Mouse (Mus musculus): Measurements from ENCODE around the gene Trpc4ap. TPM values are rescaled to one million over a fixed set of nuclear protein-coding genes. Genes with fewer than 3 reads are reported as not detected.

The Trpc4ap gene
- total RNA-seq, 4 experiments from 2014 or later: 95.4 to 104 (median 101) TPM

DNA sequence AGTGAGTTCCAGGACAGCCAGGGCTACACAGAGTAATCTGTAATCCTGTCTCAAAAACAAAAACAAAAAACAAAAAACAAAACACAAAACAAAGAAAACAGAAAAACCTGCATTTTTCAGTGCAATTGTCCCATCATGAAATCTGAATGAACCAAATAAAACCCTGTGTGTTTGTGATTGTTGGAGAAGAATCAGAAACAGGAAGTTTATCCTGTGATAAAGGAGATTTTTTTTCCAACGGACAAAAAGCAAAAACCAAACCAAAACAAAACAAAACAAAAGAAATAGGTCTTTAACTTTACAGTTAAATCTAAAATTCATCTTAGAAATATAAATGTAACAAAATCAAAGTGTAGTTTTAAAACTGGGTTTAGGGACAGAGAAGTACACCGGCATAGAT lies 2.4 kb upstream of the Trpc4ap start:
- DNase-seq (ENCODE audit: low spot score in 2 of 2): no peak

DNA sequence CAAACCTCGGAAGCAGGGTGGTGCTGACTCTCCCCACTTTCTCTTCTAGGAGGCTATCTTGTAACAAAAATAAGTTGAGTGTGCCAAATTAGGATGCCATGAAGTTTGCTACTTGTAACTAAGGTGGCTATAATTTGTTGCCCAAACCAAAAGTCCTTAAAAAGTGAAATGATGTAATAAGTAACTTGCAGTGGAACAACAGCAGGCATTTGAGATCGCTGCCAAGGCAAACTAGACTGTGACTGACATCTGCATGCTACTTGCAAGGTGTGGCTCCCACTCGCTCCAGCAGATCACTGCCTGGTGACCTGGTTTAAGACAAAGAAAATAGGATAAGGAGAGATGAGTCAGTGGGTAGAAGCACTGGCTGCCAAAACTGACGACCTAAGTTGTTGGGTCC lies 952 bp upstream of the Trpc4ap start:
- DNase-seq (ENCODE audit: low spot score in 2 of 2): no peak

DNA sequence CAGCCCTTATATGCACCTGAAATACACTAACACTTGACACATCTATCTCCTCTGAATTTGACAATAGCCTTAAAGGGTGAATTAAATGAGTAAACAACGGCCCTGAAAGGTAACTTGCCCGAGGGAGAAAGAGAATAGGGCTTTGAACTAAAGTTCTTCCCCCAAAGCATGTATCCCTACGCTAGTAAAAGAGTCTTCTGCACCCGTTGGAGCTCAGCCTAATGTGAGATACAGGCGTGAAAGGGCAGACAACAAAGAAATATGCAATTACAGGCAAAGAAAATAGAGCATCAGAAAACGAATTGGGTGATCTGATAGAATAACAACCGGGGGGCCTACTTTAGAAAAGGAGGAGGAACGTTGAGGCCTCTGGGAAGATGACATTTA lies 855 bp downstream of the Trpc4ap start:
- DNase-seq (ENCODE audit: low spot score in 2 of 2): no peak

DNA sequence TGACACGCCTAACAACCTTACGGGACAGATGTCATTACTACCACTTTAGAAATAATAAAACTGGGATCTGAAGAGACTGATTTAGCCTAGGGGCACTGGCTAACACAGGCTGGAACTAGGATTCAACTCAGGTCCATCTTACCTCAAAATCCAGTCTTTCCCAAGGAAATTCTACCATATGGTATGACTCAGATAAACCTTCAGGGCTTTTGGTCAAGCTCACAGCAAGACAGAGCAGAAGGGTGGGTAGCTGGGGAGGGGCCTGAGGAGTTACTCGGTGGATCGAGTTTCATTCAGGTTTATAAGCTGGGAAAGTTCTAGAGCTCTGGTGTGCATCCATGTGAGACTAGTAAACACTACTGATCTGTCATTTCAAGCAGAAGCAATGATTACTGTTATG lies 3.0 kb downstream of the Trpc4ap start:
- DNase-seq (ENCODE audit: low spot score in 2 of 2): no peak

DNA sequence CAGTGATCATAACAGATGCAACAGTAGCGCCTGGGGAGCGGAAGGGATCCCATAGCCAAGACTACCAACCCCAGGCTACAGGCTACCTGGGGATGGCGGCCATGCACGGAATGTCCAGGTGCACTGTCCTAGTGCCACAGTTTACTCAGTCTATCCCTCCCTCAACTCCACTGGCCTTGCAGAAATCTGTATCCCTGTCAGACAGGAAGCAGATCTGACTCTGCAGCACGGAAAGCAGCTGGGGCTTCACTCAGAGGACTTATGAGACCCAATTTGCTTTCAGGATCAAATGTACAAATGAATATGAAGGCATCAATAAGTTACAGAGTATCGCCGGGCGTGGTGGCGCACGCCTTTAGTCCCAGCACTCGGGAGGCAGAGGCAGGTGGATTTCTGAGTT lies 4.4 kb downstream of the Trpc4ap start:
- no peak for DNase-seq (ENCODE audit: low spot score in 2 of 2)

DNA sequence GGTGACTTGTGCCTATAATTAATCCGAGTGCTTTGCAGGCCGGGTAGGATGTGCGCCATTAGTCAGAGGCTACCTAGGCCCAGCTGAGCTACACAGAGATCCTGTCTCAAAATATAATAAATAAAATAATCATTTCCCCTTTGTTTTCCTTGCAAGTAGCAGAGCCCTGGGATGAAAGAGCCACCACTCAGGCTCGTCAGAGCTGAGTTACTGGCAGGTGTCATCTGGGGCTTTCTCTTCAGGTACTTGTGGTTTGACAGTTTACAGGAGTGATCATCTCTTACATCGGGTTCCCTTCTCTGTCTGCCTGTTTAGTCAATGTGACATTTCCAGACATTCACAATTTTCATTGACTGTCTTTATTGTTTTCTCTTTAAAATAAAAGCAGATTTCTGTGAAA lies 5.6 kb downstream of the Trpc4ap start:
- DNase-seq (ENCODE audit: low spot score in 2 of 2): no peak

DNA sequence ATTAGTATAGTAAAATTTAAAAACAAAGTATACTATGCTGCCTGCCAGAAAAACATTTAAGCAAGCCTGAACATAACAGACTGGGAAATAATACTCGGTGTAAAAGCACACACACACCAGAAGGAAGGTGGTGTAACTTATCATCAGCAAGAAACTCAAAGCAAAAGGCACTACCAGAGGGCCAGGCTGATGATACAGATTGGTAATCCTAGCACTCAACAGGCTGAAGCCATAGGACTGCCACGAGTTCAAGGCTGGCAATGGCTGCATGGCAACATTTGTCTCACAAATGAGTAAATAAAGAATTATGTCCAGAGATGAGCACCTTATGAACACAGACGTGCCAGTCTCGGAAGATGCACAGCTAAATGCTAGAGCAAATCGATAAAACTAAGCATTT lies 8.4 kb downstream of the Trpc4ap start:
- DNase-seq (ENCODE audit: low spot score in 2 of 2): no peak

DNA sequence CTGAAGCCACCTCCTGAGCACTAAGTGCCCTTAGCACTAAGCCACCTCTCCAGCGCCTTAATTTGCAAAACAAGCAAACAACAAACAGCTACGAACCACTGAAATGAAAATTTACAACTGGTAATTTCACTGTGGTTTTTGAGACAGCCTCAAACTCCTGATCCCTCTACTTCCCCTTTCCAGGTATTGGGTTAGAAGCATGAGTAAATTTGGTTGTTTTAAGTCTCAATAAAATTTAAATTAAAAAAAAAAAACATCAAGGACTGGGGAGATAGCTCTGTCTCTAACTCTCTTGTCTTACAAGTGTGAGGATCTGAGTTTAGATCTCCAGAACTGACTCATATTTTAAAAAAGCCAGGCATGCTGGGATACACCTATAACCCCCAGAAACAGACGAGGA lies 9.0 kb downstream of the Trpc4ap start:
- DNase-seq (ENCODE audit: low spot score in 2 of 2): no peak

DNA sequence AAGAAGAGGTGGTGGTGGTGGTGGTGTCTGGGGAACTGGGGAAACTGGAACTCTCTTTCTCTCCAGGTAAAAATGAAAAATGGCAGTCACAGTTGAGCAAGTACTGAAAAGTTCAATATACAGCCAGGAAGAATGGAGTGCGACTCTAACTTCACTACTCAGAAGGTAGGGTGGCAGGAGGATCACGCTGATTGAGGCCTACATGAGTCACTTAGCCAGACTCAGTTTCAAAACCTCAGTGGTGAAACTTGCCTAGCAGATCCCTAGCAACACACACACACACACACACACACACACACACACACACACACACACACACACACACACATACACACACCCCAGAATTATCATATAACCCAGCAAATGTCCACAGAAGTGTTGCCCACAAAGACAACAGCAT lies 10.3 kb downstream of the Trpc4ap start:
- no peak for DNase-seq (ENCODE audit: low spot score in 2 of 2)

DNA sequence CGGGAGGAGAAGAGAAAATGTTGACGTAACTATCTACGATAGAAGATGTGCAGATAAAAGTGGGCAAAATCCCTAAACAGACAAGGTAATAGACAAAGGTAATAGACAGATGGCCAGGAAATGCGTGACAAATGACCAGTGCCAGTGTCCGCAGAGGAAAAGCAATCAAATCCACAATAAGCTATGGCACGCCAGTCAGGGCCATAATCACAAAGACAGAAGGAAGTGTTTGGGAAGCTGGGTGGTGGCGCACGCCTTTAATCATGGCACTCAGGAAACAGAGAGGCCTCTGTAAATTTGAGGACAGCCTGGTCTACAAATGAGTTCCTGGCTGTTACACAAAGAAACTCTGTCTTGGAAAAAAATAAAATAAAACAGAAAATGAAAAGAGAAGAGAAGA lies 11.0 kb downstream of the Trpc4ap start:
- DNase-seq (ENCODE audit: low spot score in 2 of 2): no peak

DNA sequence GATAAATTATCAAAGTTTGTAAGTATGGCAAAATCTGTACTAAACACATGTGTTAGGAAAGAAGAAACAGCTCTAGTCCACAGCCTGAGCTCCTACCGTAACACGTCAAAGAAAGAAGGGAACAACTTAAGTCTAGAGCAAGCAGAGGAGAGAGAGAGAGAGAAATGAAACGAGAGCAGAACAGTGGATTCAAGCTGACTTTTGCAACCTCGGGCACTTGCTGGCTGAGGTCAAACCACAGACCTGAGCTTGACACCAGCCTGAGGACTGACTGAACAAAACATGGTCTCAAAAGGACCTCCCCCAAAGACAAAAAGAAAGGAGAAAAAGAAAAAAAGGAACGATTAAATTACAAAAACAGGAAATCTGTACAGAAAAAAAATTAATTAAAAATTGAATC lies 11.6 kb downstream of the Trpc4ap start:
- DNase-seq (ENCODE audit: low spot score in 2 of 2): no peak

DNA sequence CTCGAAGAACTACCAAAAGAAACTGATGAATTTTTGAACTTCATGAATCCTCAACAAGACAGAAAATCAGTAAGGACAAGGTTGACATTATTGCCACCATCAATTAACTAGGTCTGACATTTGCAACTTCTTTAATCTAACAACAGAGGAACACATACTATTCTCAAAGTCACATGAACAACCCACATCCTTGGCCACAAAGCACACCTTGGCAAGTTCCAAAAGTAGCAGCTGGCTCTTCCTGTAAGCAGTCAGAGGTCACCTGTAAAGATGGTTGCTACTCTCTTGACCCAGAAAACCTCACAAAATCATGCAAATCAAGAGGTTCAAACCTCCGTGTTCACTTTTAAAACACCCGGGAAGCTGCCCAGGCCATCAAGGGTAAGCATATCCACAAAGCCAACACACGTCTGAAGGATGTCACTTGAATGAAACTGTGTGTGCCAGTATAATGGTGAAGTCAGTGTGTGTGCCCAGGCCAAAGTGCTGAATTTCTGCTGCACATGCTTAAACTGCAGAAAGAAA lies 12.5 kb downstream of the Trpc4ap start:
- no peak for DNase-seq (ENCODE audit: low spot score in 2 of 2)

DNA sequence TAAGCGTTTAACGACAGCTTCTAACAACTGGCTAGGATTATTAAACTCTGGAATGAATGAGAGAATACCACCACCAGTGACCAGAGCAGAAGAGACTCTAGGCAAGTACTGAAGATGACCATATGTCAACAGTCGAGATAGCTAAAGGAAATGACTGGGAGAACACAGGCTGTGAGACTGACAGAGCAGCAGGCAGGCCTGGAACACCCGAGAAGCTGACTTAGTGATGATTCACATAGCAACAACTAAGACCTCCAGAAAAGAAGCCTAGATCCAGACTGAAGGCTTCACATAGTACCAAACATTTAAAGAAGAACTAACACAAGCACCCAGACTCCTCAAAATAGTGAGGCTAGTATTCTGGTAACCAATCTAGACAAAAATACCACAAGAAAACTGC lies 17.1 kb downstream of the Trpc4ap start:
- DNase-seq (ENCODE audit: low spot score in 2 of 2): no peak

DNA sequence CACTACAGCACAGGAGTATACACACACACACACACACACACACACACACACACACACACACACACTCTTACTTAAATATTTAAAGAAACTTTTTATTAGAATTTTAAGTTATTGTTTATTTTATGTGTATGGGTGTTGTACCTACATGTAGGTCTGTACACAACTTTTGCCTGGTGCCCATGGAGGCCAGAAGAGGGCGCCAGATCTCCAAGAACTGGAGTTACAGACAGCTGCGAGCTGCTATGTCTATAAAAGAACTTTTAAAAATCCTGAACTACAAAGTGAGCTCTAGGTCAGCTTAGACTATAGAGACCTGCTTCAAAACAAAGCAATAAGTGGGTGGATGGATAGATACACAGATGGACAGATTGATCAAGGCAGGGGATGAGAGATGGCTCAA lies 18.6 kb downstream of the Trpc4ap start:
- DNase-seq (ENCODE audit: low spot score in 2 of 2): peak; percentile 30 to 43

DNA sequence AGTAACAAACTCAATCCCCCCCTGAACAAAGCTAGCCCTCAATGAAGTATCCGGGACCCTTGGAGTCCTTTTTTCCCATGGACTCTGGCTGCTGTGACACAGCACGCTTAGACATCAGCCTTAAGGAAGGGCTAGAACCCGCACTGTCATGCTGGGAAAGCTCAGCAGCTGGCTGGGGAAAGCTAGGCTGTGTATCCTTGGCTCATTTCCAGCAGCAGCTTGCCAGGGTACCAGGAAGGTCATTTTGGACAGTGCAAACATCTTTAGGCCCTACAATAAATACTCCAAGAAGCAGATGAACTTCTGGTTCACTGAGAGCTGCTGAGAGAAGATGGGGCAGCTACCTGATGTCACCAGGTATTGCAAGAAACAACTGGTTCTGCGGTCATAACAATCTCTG lies 20.9 kb downstream of the Trpc4ap start:
- DNase-seq (ENCODE audit: low spot score in 2 of 2): no peak

DNA sequence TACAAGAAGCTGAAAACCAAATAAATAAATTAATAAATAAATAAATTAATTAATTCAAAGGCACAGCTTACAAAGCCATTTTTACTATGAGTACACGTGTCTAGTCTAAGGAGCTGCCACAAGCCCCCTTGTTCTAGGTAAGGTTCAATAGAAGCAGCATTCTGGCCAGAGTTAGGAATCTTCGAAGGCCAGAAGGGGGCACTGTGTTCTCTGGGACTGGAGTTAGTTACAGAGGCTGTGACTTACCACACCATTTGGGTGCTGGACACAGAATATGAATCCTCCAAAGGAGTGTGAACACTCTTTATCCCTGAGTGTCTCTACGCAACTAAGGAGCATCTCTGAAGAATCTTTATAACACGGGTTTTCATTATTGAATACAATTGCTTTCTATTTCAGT lies 23.7 kb downstream of the Trpc4ap start:
- no peak for DNase-seq (ENCODE audit: low spot score in 2 of 2)

DNA sequence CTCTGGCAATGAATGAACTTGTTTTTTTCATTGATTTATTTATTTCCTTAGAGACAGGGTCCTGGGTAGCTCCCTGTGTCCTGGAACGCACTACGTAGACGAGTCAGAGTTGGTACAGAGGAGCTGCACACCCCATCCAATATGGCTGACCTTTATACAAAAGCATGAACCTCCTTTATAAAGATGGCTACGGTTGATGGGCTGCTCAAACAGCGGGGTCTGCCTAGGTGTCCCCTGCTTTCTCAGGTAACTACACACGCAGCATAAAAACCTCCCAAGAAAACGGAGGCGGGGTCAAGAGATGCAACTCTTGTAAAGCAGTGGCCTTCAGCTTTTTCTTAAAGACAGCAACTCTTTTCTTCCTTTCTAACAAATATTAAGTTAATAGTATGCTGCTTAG lies 24.3 kb downstream of the Trpc4ap start:
- DNase-seq (ENCODE audit: low spot score in 2 of 2): no peak

DNA sequence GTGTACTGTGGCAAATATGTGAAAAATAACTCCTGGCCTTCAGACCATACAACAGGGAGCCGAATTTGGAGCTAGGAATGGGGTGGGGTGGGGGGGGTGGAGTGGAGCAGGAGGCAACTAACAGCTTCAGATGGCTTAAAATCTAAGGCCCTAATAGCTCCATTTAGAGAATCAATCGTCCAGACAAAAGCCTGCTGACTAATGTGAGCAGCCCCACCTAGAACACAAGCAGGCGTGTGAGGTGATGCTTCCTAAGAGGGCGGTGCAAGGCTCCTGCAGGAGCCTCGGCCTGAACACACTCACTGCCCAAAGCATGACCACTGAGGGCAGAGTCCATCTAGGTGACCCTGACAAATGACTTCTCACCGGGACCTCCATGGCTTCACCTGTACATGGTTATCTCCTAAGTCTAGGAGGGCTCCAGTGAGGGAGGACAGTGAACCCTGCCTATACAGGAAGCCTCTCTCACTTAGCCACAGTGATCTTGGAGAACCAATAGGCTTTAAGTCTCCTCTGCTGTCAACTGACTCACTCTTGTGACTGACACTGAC lies 28.2 kb downstream of the Trpc4ap start:
- DNase-seq (ENCODE audit: low spot score in 2 of 2): no peak

DNA sequence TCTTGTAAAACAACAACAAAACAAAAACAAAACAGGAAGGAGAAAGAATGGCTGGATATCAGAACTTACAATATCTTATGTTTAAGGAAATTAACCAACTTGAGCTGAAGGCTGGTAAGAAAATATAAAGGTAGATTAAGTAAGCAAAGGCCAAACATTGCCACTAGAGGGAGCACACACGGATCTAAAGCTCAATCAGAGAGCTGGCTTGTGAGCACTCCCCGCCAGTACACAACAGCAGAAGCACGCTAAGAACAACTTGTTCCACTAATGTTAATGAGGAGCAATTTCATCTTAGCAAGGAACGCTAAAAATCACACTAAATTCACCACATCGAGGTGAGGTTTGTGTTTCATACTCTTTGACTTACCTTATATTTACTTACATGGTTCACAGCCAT lies 29.1 kb downstream of the Trpc4ap start:
- no peak for DNase-seq (ENCODE audit: low spot score in 2 of 2)

DNA sequence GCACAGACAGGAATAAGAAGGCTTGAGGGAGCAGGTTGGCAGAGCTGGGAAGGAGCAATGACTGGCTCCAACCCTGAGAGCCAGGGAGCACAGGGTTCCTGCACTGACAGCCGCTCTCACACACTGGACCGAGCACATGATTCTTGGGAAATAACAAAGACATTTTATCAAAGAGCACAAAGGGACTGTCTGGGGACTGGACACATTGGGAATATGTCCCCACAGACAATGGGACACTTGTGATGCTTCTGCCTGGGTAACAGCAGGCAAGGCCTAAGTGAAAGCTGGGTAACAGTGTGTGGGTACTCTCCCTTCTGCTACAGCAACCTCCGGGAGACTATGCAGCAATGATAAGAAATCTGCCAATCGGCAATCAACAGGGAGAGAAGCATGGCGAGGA lies 29.8 kb downstream of the Trpc4ap start:
- no peak for DNase-seq (ENCODE audit: low spot score in 2 of 2)

DNA sequence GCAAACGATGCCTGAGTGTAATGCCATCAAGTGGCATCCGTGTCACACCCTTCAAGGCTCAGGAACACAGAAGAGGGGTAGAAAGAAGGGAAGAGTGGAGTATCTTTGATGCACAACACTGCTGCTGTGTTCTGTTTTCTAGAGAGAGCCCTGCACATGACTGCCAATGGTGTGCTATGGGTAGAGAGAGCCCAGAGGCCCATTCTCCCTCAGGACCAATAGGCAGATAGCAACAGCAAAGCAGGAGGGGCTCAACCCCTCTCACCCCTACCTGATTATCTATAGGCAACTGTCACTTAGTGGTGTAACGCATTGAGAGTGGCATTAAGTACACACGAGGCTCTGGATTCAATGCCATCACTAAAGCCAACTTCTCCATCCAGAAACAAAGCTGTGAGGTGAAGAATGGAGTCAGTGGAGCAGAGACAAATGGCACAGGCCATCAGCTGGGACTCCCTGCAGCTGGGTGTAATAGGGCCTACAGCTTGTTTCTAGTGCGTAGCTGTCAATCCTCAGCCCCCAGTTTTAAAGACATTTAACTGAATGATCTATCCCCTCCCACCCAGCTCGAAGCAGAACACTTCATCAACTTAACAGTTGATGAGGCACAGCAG lies 36.3 kb downstream of the Trpc4ap start:
- DNase-seq (ENCODE audit: low spot score in 2 of 2): no peak

DNA sequence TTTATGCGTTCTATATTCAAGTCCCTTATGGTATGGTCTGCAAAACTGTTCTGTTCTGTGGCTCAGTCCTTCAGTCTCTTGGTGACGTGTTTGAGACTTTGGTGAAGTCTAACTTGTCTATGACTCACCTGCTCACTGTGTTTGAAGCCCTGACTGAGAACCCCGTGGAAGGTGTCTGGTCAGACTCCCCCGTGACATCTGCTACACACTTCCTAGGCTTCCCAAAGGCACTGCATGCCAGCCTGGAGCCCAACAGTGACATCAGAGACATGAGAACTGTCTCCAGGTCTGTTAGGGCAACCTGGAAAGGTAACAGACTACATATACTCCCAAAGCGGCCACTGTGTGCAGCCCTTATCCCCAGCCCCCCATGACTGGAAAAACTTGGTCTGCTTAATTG lies 39.6 kb downstream of the Trpc4ap start:
- no peak for DNase-seq (ENCODE audit: low spot score in 2 of 2)

DNA sequence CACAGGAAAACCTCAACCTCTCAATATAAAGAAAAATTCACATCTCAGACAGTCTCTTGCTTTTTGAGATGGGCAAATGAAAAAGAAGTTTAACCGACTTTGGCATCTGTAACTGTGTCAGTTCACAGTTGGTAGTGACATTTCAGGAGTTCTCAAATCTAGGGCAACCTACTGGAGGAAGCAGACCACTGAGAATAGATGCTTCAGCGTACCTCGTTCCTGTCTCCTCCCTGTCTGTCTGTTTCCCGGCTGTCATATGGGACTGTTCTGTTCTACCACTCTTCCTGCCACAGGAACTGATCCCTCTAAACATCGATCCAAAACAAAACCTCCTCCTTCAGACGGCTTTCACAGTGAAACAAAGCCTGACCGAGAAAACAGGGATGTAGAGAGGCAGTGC lies 46.4 kb downstream of the Trpc4ap start:
- DNase-seq (ENCODE audit: low spot score in 2 of 2): no peak
